Mouse (Mus musculus) liver, embryonic 16.5 days (tissue): ENCODE data around the gene Gm38394. TPM values are rescaled to one million over a fixed set of nuclear protein-coding genes. Genes with fewer than 3 reads are reported as not detected.

ENCODE experiments used
- ATAC-seq: fragments of 200-750 bp; cut with Nextera tagmentation; 2 replicates; pipeline ENCODE4 v1.8.0; 2017; ENCODE audit warnings: low read depth, mild to moderate bottlenecking, moderate number of reproducible peaks, moderate library complexity
- H3K27ac ChIP-seq: fragments of 300-500 bp; sonication (generic); 2 replicates; pipeline ENCODE4 v1.5.1; 2014; ENCODE audit warnings: mild to moderate bottlenecking, low read length
- H3K27me3 ChIP-seq: fragments of 300-500 bp; sonication (generic); 2 replicates; pipeline ENCODE4 v1.6.1; 2014; ENCODE audit warnings: low read depth, low read length, mixed read lengths; ENCODE audit not compliant: control insufficient read depth, insufficient read depth
- H3K36me3 ChIP-seq: fragments of 300-500 bp; sonication (generic); 2 replicates; pipeline ENCODE4 v1.6.1; 2014; ENCODE audit warnings: mild to moderate bottlenecking; ENCODE audit not compliant: control insufficient read depth, insufficient read depth
- H3K4me1 ChIP-seq: fragments of 300-500 bp; sonication (generic); 2 replicates; pipeline ENCODE4 v1.6.1; 2014; ENCODE audit warnings: low read depth, low read length, mixed read lengths; ENCODE audit not compliant: control insufficient read depth
- H3K4me2 ChIP-seq: fragments of 300-500 bp; sonication (generic); 2 replicates; pipeline ENCODE4 v1.6.1; 2014; ENCODE audit warnings: low read depth, low read length, mixed read lengths
- H3K4me3 ChIP-seq: fragments of 300-500 bp; sonication (generic); 2 replicates; pipeline ENCODE4 v1.5.1; 2014; ENCODE audit warnings: low read depth, mild to moderate bottlenecking, low read length
- H3K9ac ChIP-seq: fragments of 300-500 bp; sonication (generic); 2 replicates; pipeline ENCODE4 v1.6.1; 2014; ENCODE audit warnings: low read depth, low read length
- H3K9me3 ChIP-seq: fragments of 300-500 bp; sonication (generic); replicated peaks from 2 replicates; pipeline ENCODE4 v1.6.1; 2016; ENCODE audit warnings: low read length; ENCODE audit not compliant: control insufficient read depth
- WGBS: fragments of 180-500 bp; shearing (Covaris S2); extraction: QIAGEN DNeasy Blood & Tissue Kit; methylation state at CpG from one replicate; pipeline ENCODE4 v1.1.7; 2014; ENCODE audit not compliant: insufficient replicate concordance; 5-methylcytosine and 5-hydroxymethylcytosine counted together
- polyA plus RNA-seq: library from polyadenylated mRNA; unstranded; fragments of >200 nt; fragmentation: Nextera tagmentation; extraction: Ambion mirVana; gene quantifications from 2 replicates; pipeline ENCODE4 v1.2.1, GENCODE M21; 2015

The Gm38394 gene
- polyA plus RNA-seq, 1 experiment from 2014 or later = 1.4 TPM

- ATAC-seq = no peak
- WGBS = 50% methylated on average over 4 of the region's 4 CpGs
- Histone ChIP-seq H3K27me3 (no peaks in the 10 kb centered on the region), H3K9ac (no peak overlapping the region), H3K9me3 (no peaks in the 10 kb centered on the region), H3K27ac (no peak overlapping the region), H3K4me2 (no peak overlapping the region), H3K4me1 (peaks cover 7% of the 10 kb centered on the region), H3K36me3 (no peaks in the 10 kb centered on the region), H3K4me3 (no peak overlapping the region)
Measured at GRCm38 (mm10) chr1:133692195-133692594, 31.1 kb upstream of the Gm38394 start.

- no peaks in the 10 kb centered on the region for H3K9me3 ChIP-seq
- WGBS = 78% methylated on average over 6 of the region's 6 CpGs
Measured at GRCm38 (mm10) chr1:133691046-133691445, 29.9 kb upstream of the Gm38394 start.

GRCm38 (mm10) chr1:133689897-133690296, 28.8 kb upstream of the Gm38394 start, which contains the start of gene Lax1:
Gene Lax1, minus strand, starts transcription at chr1:133690108.
- WGBS = 11% methylated on average over 6 of the region's 6 CpGs
- H3K4me1 ChIP-seq = peaks cover 4% of the 10 kb centered on the region
- H3K9me3 ChIP-seq = no peaks in the 10 kb centered on the region
- H3K4me3 ChIP-seq = no peak within 1 kb of the TSS
- no peak within 1 kb of the TSS for H3K4me2 ChIP-seq
- no peak within 1 kb of the TSS for H3K27ac ChIP-seq
- H3K36me3 ChIP-seq = no peaks in the 10 kb centered on the region
- ATAC-seq = no peak
- no peaks in the 10 kb centered on the region for H3K27me3 ChIP-seq
- H3K9ac ChIP-seq = no peak within 1 kb of the TSS

More at GRCm38 (mm10) chr1:133691046-133691445, 29.9 kb upstream of the Gm38394 start:
- Histone ChIP-seq H3K27me3 (no peaks in the 10 kb centered on the region), H3K9ac (no peak overlapping the region), H3K4me3 (no peak overlapping the region), H3K4me1 (peaks cover 7% of the 10 kb centered on the region), H3K36me3 (no peaks in the 10 kb centered on the region), H3K27ac (no peak overlapping the region), H3K4me2 (no peak overlapping the region)
- no peak for ATAC-seq

GRCm38 (mm10) chr1:133688301-133688700, 27.2 kb upstream of the Gm38394 start:
- H3K4me2 ChIP-seq = no peak overlapping the region
- H3K4me1 ChIP-seq = no peaks in the 10 kb centered on the region
- WGBS = 59% methylated on average over 7 of the region's 7 CpGs
- H3K9me3 ChIP-seq = no peaks in the 10 kb centered on the region
- no peak for ATAC-seq
- no peak overlapping the region for H3K27ac ChIP-seq
- no peak overlapping the region for H3K4me3 ChIP-seq
- H3K36me3 ChIP-seq = no peaks in the 10 kb centered on the region
- no peak overlapping the region for H3K9ac ChIP-seq
- H3K27me3 ChIP-seq = no peaks in the 10 kb centered on the region

GRCm38 (mm10) chr1:133685749-133686519, 24.8 kb upstream of the Gm38394 start:
- no peak overlapping the region for H3K4me2 ChIP-seq
- ATAC-seq = peak; percentile 90
- H3K9ac ChIP-seq = no peak overlapping the region
- H3K9me3 ChIP-seq = no peaks in the 10 kb centered on the region
- H3K4me3 ChIP-seq = no peak overlapping the region
- H3K4me1 ChIP-seq = no peaks in the 10 kb centered on the region
- no peaks in the 10 kb centered on the region for H3K36me3 ChIP-seq
- H3K27ac ChIP-seq = peak overlapping the region; percentile 20
- no peaks in the 10 kb centered on the region for H3K27me3 ChIP-seq
- 59% methylated on average over 10 of the region's 10 CpGs for WGBS

GRCm38 (mm10) chr1:133671801-133672200, 10.7 kb upstream of the Gm38394 start:
- Histone ChIP-seq H3K4me1 (no peaks in the 10 kb centered on the region), H3K9me3 (no peaks in the 10 kb centered on the region), H3K27ac (no peak overlapping the region), H3K4me3 (no peak overlapping the region), H3K27me3 (no peaks in the 10 kb centered on the region), H3K4me2 (no peak overlapping the region), H3K36me3 (no peaks in the 10 kb centered on the region), H3K9ac (no peak overlapping the region)
- 44% methylated on average over 3 of the region's 3 CpGs for WGBS
- ATAC-seq = no peak

DNA sequence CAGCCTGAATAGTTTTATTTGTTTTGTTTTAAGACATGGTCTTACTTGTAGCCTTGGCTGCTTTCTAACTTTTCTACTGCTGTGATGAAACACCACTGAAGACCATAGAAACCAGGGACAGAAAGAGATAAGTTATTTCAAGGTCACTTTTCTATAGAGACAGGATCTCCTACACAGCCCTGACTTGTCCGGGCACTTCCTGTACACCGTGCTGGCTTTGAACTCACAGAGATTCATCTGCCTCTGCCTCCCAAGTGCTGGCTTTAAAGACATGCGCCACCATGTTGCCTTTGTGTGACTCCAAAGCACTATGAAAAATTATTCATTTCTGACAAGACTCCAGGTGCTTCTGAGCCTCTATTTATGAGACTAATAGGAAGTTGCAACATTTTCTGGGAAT, 10.1 kb upstream of the Gm38394 start:
- Histone ChIP-seq H3K27ac (no peak overlapping the region), H3K4me3 (no peak overlapping the region), H3K4me2 (no peak overlapping the region), H3K27me3 (no peaks in the 10 kb centered on the region), H3K9ac (no peak overlapping the region), H3K36me3 (no peaks in the 10 kb centered on the region), H3K4me1 (no peaks in the 10 kb centered on the region), H3K9me3 (no peaks in the 10 kb centered on the region)
- ATAC-seq = no peak
- 47% methylated on average over 3 of the region's 3 CpGs for WGBS

GRCm38 (mm10) chr1:133670776-133671175, 9.7 kb upstream of the Gm38394 start:
- no peak overlapping the region for H3K4me3 ChIP-seq
- no peaks in the 10 kb centered on the region for H3K9me3 ChIP-seq
- no peaks in the 10 kb centered on the region for H3K27me3 ChIP-seq
- H3K4me1 ChIP-seq = no peaks in the 10 kb centered on the region
- no peaks in the 10 kb centered on the region for H3K36me3 ChIP-seq
- 33% methylated on average over 6 of the region's 6 CpGs for WGBS
- no peak for ATAC-seq
- no peak overlapping the region for H3K4me2 ChIP-seq
- H3K9ac ChIP-seq = no peak overlapping the region
- H3K27ac ChIP-seq = no peak overlapping the region

DNA sequence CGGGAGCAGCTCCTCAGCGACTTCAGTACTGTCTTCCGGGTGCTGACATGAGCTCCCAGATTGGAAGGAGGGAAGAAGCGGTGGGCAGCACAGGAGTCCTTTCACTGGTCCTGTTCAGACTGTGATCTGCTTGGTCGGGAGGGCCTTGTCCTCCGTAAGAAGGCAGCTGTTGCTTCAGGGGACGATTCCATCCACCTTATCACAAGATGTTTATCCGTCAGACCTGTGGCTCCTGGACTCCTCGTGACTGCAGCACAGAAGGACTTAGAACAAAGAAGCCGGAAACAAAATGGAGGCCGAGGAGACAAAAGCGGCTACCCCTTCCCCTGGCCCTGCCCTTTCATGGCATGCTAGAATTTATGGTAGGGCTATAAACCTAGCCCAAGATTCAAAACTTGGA, 9.1 kb upstream of the Gm38394 start:
- WGBS = 68% methylated on average over 12 of the region's 12 CpGs
- no peak overlapping the region for H3K4me2 ChIP-seq

More for the DNA sequence above, 9.1 kb upstream of the Gm38394 start:
- H3K9ac ChIP-seq = no peak overlapping the region
- H3K4me3 ChIP-seq = no peak overlapping the region
- no peaks in the 10 kb centered on the region for H3K4me1 ChIP-seq
- no peaks in the 10 kb centered on the region for H3K27me3 ChIP-seq
- H3K9me3 ChIP-seq = no peaks in the 10 kb centered on the region
- ATAC-seq = no peak
- H3K36me3 ChIP-seq = no peaks in the 10 kb centered on the region
- H3K27ac ChIP-seq = no peak overlapping the region
